Mouse (Mus musculus): ENCODE data around the gene Npr1.
A peak's percentile ranks its signal among the peaks of the same experiment; 100 is the strongest.

The Npr1 gene

GRCm38 (mm10) chr3:90465686-90466310 lies at the start of gene Npr1:
Npr1 (minus strand) TSS chr3:90465866.
- DNase-seq = peak in 1 of 2 experiments; percentile 19

- DNase-seq = no peak
These were observed 49.6 kb upstream of the Npr1 start for GRCm38 (mm10) chr3:90515242-90515641.

DNA sequence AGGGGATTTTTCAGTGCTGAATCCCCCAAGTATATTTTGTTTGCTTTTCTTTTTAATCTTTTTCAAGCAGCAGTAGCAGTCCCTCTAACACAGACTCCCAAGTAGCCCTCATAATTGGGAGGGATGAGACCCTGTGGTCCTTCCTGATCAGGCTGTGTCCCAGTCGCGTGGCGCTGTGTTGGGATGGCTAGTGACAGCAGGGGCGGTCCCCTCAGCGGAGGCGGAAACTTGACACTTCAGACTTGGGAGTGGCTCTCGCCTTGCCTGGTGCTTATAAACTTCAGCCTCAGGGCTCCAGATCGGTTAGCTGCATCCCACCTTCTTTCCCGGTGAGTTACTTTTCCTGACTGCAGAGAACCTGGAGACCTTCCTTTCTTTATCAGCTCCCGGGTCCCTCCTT lies 49.0 kb upstream of the Npr1 start:
- DNase-seq = no peak

GRCm38 (mm10) chr3:90513796-90514590 lies 48.3 kb upstream of the Npr1 start, which contains the start of the genes S100a1 and S100a13:
S100a1 (minus strand) TSS chr3:90514392.
S100a13 (plus strand) TSS chr3:90514435.
- peak in 1 of 2 experiments; percentile 27 for DNase-seq

DNA sequence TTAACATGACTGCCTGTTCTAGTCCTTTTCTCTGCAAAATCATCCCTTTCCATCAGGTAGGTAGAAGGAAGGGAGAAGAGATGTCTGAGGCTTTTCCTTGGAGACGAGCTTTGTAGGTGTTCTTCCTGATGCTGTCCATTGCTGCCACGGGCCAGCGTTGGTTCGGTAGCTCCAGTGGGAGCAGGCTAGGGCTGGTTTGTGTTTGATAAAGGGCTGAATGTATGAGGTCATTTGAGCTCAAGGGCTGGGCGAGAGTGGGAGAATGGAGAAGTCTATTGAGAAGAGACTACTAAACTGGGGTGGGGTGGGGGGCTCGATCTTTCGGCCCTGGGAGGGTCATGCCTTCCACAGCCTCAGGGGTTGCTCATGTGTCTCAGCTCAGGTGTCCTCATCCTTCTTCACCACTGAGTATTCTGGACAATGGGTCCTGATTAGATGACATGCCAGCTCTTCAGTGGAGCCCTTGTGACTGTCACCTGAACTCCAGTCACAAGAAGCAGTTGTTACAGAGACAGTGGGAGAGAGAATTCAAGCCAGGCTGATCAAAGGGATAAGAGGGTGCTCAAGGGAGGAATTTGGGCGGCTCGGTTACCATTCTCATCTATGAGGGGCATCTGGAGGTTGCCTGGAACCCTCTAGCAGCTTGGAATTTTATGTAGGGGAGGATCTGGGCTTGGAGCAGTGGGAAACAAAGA lies 47.4 kb upstream of the Npr1 start:
- no peak for DNase-seq

DNA sequence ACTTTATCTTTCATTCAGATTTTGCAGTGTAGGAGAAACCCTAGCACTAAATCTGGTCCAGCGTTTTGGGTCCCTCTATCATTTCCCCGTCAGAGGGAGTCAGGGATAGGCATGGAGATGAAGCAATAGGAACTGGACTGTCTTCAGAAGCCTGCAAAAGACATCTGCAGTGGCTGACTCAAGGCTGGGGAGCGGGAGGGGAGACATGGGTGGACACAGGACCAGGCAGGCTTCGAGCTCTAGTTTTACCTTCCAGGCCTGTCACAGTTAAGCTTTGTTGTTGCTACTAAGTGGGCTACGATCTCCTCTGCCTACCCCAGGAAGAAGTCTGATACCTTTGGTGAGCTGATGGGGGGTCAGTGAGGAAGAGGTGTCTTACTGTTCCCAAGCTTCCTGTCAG lies 46.6 kb upstream of the Npr1 start:
- DNase-seq = no peak

- no peak for DNase-seq
These were observed 44.1 kb upstream of the Npr1 start for GRCm38 (mm10) chr3:90509747-90510123.

DNA sequence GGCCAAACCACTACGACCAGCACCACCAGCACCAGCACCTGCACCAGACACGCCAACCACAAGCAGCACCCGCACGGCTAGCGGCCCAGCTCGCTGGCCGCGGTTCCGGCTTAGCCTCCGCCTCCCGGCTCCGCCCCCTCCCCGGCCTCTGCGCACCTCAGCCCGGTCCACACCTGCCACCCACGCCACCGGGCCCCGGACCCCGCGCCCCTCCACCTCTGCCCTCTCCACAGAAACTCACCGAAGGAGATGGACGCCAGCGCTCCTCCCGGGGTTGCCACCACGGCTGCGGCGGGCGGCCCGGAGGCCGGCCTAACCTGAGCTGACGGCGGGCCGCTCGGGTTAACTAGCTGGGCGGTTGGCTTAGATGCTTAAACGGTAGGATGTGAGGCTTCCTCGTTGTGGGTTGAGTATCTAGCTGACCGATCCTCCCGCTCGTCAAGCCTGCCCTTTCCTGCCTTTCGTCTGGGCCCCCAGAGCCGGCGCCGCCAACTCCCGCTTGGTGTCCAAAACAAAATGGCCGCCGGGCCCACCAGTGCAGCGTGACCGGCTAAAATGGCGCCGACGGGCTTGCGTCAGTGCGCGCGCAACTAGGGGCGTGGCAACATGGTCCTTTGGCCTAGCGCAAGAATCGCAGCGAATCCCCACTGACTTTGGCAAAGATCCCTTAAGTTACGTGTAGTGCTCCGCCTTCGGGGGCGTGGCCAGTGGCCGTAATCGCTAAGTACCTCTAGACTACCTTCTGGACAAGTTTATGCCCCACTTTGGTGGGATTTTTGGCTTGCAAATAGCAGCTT lies 43.5 kb upstream of the Npr1 start, which contains the start of gene Chtop:
TSS of gene Chtop (minus strand) at position 549 of the 797 bp plus-strand sequence.
- DNase-seq = peak; percentile 99 to 100

GRCm38 (mm10) chr3:90508287-90508949 lies 42.8 kb upstream of the Npr1 start:
- DNase-seq = no peak

DNA sequence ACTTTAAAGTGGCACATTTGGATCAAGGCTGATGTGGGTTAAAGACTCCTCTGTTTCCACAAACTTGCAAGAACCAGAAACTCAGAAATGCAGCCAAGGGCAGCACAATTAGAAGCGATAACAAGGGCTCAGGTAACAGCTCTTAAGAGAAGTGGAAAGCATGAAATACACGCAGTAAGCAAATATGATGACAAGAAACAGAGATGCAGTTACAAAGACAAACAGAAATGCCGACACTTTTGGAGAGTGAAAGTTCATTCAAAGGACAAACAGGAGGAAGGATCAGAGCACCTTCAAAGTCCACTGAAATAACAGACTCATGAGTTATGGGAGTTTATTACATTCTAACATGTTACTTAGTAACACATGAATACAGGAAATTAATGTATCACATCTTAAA lies 40.7 kb upstream of the Npr1 start:
- DNase-seq = no peak

GRCm38 (mm10) chr3:90505216-90505615 lies 39.5 kb upstream of the Npr1 start:
- no peak for DNase-seq

DNA sequence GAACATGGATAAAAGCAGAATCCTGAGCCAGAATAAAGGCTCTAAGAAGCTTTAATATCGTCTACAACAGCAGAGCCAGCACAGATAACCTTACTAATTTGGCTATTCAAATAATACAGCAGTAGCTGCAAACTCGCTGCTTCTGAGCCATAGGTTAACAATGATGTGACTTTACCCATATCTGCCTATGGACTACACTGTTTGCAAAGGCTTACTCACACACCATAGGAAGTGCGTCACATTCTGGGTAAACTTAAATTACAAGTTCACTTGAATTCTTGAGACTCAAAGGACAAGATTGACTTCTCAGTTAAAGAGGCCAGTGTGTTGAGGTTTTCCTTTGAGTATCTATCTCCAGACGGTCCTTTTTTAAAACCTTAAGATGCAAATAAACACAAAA lies 37.8 kb upstream of the Npr1 start:
- DNase-seq = no peak

- DNase-seq = no peak
These were observed 31.9 kb upstream of the Npr1 start for GRCm38 (mm10) chr3:90497597-90497996.

DNA sequence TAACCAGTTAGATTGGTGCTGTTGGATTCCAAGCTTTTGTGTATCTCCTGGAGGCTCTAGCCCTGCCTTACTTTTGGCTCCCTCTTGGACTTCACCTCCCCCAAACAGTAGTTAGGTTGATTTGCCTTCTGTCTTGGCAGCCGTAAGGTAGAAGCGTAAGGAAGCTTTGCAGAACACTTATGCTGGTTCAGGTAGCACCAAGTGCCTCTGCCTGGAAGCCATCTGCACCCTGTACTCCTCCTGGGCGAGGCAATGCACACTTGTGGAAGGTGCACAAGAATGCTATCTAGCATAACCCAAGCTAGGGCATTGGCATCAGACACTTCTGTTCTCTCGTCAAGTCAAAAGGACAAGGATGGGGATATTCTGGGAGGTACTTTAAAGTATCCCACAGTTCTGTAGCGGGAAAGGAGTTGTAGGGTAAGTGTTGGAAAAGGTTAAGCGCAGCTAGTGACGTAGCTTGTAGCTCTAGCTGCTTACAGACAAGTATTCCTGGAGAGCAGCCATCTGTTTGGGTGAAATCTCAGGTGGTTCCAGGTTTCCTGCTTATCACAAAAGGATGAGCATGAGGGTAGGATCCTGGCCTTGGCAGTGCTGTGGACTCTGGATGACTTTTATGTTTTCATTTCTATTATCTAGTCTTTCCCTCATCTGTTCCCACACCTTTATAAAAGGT lies 30.3 kb upstream of the Npr1 start:
- no peak for DNase-seq

DNA sequence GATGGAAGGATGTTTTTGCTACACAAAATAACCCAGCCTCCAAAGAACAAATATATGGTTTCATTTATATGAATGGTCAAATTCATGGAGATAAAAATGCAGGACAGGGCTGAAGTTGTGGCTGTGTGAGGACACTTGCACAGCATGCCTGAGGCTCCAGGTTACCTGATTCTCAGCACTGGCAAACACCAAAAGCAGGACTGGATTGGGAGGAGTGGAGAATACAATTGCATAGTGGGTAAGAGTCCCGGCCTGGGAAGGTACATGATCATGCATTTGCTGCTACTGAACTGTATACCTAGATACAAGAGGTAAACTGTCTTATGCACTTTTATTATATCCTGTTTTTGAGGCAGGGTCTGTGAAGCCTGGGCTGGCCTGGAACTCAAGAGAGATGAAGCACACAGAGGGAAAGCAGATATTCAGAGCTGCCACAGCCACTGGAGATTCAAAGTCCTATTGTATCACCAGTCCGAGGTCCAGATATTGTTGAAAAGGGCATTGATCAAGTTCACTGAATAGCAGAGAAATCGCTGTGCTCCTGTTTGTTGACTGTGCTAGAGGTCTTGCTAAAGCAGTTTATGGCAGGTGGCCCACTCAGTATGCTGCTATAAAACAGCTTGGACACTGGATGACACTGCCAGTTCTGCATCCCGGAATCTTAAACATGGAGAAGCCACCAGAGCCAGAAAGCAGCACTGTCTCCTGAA lies 28.3 kb upstream of the Npr1 start:
- DNase-seq = no peak

- DNase-seq = no peak
These were observed 25.7 kb upstream of the Npr1 start for GRCm38 (mm10) chr3:90491350-90491749.

DNA sequence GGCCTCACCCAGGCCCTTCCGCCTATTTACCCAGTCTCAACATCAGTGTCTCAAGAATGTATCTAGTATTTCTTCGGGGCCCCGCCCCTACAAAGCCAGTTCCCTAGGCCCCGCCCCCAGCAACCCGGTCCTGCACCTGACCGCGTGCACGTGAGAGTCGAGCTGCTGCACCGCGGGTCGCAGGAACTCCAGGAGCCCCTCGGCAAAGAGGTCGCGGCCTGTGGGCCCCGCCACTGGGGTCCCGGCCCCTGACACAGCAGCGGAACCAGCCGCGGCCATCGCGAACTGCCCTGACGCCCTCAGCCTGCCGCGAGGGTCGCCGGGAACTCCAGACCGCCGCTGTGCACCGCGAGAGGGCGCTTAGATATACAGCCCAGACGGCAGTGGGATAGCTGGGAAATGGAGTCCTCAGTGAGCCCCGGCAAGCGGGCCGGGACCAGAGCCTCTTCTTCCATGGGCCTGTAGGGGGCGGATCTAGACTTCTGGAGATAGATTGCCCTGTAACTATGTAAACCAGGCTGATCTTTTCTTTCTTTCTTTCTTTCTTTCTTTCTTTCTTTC lies 25.1 kb upstream of the Npr1 start, which contains the start of gene Snapin:
TSS of gene Snapin (minus strand) at position 338 of the 561 bp plus-strand sequence.
- peak; percentile 93 to 95 for DNase-seq

DNA sequence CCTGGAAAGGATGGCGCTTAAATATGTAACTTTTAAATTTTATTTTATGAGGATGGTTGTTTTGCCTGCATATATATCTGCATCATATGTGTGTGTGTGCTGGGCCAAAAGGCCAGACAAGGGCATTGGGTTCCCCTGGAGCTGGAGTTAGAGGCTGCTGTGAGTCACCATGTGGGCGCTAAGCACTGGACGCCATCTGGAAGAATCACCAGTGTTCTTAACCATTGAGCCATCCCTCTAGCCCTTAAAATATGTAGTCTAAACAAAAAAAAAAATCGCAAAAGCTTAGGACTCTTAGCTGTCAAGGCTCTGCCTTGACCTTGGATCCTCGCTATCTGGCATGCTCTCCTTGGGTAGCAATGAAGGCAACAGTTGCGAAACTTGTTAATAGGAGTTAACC lies 22.9 kb upstream of the Npr1 start:
- DNase-seq = no peak

DNA sequence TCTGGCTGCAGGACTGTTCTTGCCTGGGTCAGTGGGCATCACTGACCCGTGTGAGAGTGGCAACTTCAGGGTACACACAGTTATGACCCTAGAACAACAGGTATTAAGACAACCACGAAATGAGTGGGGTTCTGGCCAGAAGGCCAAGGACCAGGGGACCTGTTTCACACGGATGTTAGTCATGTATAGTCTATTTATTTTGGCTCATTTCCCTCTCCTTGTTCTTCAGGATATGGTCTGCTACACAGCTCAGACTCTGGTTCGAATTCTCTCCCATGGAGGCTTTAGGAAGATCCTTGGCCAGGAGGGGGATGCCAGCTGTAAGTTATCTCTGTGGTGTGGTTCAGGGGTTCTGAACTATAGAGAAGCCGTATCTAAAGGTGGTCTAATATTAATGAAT lies 21.3 kb upstream of the Npr1 start:
- no peak for DNase-seq

GRCm38 (mm10) chr3:90475831-90476611 lies 10.4 kb upstream of the Npr1 start, which contains the start of gene Ilf2:
Ilf2 (plus strand) TSS chr3:90476126.
- DNase-seq = peak; percentile 94 to 97
